8 mouse cellular contexts compared by ENCODE assay signal in genomic region chr14:72983456-72983855, GRCm38 (mm10).
DNase-seq lines count a peak whose midpoint lies in the region; ATAC-seq lines count a peak whose summit lies in the region.

No protein-coding gene starts in this region.

- no peak overlapping the region for H3K9ac ChIP-seq in hindbrain, embryonic 11.5 days (ENCODE audit: low read depth, low read length)
- H3K9ac ChIP-seq in lung, embryonic 16.5 days (ENCODE audit: low read length) = peak overlapping the region; percentile 44

- peak; percentile 81 for ATAC-seq in hindbrain, embryonic 11.5 days (ENCODE audit: low FRiP score)
- ATAC-seq in lung, embryonic 16.5 days (ENCODE audit: low read depth) = peak; percentile 87

- no peak overlapping the region for H3K4me2 ChIP-seq in hindbrain, embryonic 11.5 days (replicated peaks; ENCODE audit: low read depth, low read length)
- H3K4me2 ChIP-seq in lung, embryonic 16.5 days (ENCODE audit: low read depth, low read length) = peak overlapping the region; percentile 51

- no peak overlapping the region for H3K27ac ChIP-seq in hindbrain, embryonic 11.5 days (ENCODE audit: low read depth, low read length)
- peak overlapping the region; percentile 47 for H3K27ac ChIP-seq in lung, embryonic 16.5 days (ENCODE audit: low read length)

- H3K36me3 ChIP-seq in hindbrain, embryonic 11.5 days (ENCODE audit: control insufficient read depth, insufficient read depth, low read length) = no peaks in the 10 kb centered on the region
- no peaks in the 10 kb centered on the region for H3K36me3 ChIP-seq in lung, embryonic 16.5 days (ENCODE audit: control insufficient read depth, insufficient read depth, low read length)

- H3K4me3 ChIP-seq in hindbrain, embryonic 11.5 days (ENCODE audit: low read depth, low read length) = no peak overlapping the region
- H3K4me3 ChIP-seq in lung, embryonic 16.5 days (ENCODE audit: low read length) = peak overlapping the region; percentile 23

- H3K4me1 ChIP-seq in hindbrain, embryonic 11.5 days (replicated peaks; ENCODE audit: control insufficient read depth, insufficient read depth, low read length) = no peaks in the 10 kb centered on the region
- H3K4me1 ChIP-seq in lung, embryonic 16.5 days (replicated peaks; ENCODE audit: control insufficient read depth, insufficient read depth, low read length) = peaks cover 9% of the 10 kb centered on the region; the same call in 1 of the 2 replicates

- peak; percentile 85 for DNase-seq in Muller cell, postnatal 12 days (ENCODE audit: inconsistent ontology term)
- DNase-seq in cerebellum, adult 9-10 months = peak; percentile 72
- peak; percentile 69 to 81 for DNase-seq in frontal cortex, postnatal 10 days (ENCODE audit: low spot score in 2 of 2)
- peak; percentile 86 for DNase-seq in hindbrain, embryonic 11.5 days (ENCODE audit: low spot score)
- peak; percentile 92 for DNase-seq in layer of hippocampus, adult 9-11 months
- peak; percentile 53 for DNase-seq in ovary, postnatal 10 days (ENCODE audit: low spot score)
- peak; percentile 80 for DNase-seq in thymus, postnatal 25 days

- WGBS in hindbrain, embryonic 11.5 days = 14% methylated on average over 11 of the region's 11 CpGs
- 5% methylated on average over 11 of the region's 11 CpGs for WGBS in lung, embryonic 16.5 days

- no peaks in the 10 kb centered on the region for H3K9me3 ChIP-seq in hindbrain, embryonic 11.5 days (ENCODE audit: control insufficient read depth, low read length)
- H3K9me3 ChIP-seq in lung, embryonic 16.5 days (ENCODE audit: control insufficient read depth, low read length) = no peaks in the 10 kb centered on the region

- no peaks in the 10 kb centered on the region for H3K27me3 ChIP-seq in hindbrain, embryonic 11.5 days (ENCODE audit: control insufficient read depth, insufficient read depth, low read length)
- no peaks in the 10 kb centered on the region for H3K27me3 ChIP-seq in lung, embryonic 16.5 days (ENCODE audit: control insufficient read depth, insufficient read depth, low read depth, low read length)
